Mouse (Mus musculus) G1E (cell line): Measurements from ENCODE around the gene Cfd.

Source experiments
- CTCF ChIP-seq: IDR thresholded peaks from 2 replicates; pipeline ENCODE4 v1.5.1; 2012; ENCODE audit warnings: low read depth, low read length, inconsistent platforms, mixed read lengths
- GATA1 ChIP-seq: IDR thresholded peaks from 2 replicates; pipeline ENCODE4 v1.6.1; 2012; ENCODE audit warnings: borderline replicate concordance, low read length, inconsistent platforms, mixed read lengths
- POLR2AphosphoS5 ChIP-seq: IDR thresholded peaks from 2 replicates; pipeline ENCODE4 v1.6.1; 2012; ENCODE audit warnings: low read depth, low read length, inconsistent platforms; ENCODE audit not compliant: insufficient replicate concordance
- TAL1 ChIP-seq: conservative IDR thresholded peaks from 2 replicates; pipeline ENCODE4 v1.6.1; 2012; ENCODE audit warnings: low read depth, low read length, inconsistent platforms, mixed read lengths

DNA sequence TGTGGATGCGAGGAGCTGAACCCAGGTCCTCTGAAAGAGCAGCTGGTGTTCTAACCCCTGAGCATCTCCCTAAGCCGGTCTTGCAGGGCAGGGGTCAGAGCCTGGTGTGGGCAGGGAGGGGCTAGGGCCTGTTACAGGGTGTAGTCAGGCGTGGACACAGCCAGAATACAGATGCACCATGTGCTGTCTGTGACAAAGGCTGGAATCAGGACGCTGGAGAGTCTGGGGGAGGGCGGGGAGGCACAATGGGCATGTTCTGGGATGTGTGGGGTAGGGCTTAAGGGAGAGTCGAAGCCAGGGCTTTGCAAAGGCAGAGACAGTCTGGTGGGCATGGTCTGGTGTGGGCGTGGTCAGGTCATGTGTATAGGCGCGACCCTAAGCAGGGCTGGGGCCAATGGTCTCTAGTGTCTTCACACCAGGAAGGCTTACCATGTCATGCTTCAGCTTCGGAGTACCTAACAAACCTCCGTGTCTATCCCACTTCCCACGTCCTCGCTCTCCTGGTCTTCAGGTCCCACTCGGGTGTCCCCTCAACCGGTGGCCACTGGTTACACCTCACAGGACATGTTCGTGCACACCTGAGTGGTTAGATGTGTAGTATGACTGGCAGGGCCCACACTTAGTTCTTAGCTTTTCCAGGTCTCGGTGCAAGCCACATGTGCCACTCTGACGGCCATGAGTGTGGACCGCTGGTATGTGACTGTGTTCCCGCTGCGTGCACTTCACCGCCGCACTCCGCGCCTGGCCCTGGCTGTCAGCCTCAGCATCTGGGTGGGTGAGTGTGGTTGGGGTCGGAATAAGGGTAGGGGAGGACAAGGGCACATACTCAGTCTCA, 29.6 kb downstream of the Cfd start:
- TF ChIP-seq CTCF (no peak), TAL1 (no peak), GATA1 (no peak), POLR2AphosphoS5 (no peak)
